Mouse (Mus musculus) cerebellum, postnatal 10 days (tissue): ENCODE results near the gene Prtg.

Experiments
- DNase-seq, 2 experiments: peaks; one replicate each; pipeline ENCODE4 v3.0.0; 2021; ENCODE audit warnings: mixed read lengths in 2 of 2

Gene Prtg

DNA sequence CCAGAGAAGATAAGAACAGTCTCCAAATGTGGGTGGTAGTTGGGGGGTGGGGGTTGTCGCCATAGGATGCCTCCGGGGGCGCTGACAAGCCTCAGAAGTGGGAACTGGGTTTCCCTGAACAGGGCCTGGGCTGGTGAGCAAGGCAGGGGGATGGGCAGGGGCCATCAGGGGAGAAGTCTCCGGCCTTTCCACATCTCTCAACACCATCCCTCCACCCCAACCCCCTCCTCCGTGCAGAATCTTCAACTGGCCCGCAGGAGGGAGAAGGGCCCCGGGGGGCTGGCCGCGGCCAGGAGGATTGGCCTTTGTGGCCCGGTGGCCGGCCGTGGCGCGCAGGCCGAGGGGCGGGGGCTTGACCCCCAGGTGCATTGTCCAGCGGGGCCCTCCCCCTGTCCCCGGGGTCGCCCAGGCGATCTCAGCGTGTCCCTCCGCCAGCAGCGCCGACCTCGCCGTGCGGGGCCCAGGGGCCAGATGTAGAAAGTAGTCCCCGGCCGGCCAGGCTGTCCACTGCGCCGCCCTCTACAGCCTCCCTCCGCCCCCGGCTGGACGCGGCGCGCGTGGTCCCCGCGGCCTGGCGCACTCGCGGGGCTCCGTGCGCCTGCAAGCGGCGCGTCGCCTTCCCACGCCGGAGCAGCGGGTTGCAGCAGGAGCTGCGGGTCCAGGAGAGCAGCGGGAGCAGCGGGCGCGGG lies at the start of gene Prtg:
TSS of gene Prtg (plus strand) at position 144 of the 689 bp plus-strand sequence.
- DNase-seq = peak; percentile 74 to 75

DNA sequence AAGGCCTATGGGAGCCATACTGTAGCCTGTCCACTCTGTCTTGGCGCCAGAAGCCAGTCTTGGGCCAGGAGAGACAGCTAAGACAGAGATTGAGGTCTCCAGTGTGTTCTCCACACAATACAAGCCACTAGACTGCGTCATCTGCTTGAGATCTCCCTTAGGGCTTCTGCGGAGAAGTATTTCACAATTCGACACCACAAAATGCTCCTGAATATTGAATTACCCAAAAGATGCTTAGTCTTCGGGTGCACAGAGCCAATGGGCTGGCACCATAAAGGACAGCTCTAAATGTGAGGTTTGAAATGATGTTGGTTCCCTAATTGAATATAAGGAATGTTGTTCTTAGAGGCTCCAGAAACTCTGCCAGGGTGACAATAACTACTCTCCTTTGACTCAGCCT lies 49.5 kb upstream of the Prtg start:
- no peak for DNase-seq

DNA sequence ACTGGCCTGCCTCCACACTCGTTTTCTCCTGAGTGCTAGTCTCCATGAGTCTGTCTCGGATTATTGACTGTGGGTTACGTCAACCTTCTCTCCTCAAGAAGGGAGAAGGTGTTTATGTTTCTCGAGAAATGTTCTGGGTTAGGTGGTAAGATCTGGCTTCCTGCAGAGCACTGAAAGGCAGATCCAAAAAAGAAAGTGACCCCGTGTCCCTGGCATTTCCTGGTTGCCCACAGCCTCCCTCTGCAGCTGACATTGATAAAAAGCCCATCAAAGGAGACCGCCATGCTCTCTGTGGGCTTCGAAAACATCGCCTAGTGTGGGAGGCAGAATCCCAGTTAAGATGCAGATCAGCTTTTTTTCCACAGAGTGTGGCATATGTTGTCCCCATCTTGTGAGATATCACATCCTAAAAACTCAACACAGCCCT lies 48.0 kb upstream of the Prtg start:
- DNase-seq = no peak

- peak; percentile 26 to 30 for DNase-seq
Observed at GRCm38 (mm10) chr9:72763050-72763718, 43.5 kb upstream of the Prtg start.

DNA sequence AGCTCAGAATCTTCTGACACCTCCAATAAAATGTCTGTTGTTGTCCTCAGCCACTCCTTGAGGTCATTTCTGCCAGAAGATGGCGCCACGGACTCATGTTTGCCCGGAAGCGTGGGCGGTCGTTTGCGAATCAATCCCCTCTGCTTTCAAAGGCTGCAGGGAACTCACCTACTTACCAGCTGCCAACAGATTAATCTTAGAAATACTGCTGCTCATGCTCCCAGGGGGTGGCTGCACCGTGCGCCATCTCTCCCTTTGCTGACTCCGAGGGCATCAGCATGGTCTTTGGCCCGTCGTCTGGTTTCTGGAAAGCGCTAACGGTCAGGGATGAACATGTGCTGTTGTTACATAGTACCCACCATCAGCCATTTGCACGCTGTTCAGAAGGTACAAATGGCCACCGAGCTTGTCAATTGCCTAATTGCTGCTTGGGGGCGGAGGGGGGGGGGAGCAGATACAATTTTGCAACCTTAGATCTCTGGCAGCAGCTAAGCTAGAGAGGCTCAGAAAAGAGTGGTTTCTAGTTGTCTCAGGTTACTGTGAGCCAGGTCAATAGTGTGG lies 39.8 kb upstream of the Prtg start:
- peak; percentile 96 to 98 for DNase-seq

GRCm38 (mm10) chr9:72775022-72775421 lies 31.7 kb upstream of the Prtg start:
- DNase-seq = no peak

DNA sequence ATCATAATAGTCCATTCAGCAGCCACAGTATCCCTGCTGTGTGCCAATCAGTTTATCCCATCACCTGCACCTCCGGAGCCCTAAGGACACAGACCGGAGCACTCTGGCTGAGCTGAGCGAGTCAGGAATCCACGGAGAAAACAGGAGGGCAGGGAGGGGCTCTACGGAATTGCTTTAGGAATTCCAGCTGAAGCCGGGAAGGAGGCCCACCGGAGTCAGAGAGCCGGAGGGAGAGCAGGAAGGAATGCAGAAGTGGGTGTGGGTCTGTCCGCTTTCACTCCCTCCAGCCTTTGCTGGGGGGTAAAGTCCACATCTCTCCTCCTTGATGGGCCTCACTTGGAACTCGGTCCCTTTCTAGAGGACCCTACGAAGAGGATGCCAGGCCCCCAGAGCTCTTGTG lies 27.7 kb upstream of the Prtg start:
- no peak for DNase-seq

DNA sequence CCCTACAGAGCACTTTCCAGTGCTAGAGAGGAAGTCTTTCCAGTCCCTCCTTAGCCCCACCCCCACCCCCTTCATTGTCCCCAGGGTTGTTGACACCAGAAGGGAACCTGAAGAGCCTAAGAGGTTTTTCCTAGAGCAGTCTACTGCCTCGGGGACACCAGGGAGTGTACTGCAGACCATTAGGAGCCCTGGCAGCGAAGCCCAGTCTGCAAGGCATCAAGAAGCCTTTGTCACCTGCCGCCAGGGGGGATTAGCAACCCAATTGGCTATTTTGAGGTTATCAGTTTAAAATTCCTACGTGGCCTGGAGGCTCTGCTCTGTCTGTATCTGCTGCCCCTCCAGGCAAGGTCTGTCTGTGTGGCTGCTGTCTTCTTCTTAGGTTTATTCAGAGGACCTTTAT lies 26.9 kb upstream of the Prtg start:
- no peak for DNase-seq

DNA sequence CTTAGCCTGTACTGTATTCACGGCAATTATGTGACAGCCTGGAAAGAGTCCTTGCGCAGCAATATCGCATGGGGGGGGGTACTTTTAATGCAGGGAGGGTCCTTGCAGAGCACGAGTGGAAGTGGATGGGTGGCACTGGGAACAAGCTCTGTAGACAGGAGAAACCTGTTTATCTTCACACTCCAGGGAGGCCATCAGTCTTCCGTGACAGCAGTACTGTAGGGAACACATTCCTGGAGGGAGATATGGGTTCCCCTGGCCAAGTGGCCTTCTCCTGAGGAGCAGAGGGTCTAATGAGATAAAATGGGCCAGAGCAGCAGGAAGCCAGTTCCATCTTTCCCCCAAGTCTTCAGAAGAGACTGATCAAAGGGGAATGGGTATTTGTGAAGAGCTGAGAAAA lies 26.0 kb upstream of the Prtg start:
- DNase-seq = no peak

- DNase-seq = no peak
Observed at GRCm38 (mm10) chr9:72781466-72781865, 25.2 kb upstream of the Prtg start.

- DNase-seq = no peak
Observed at GRCm38 (mm10) chr9:72782121-72782520, 24.6 kb upstream of the Prtg start.

DNA sequence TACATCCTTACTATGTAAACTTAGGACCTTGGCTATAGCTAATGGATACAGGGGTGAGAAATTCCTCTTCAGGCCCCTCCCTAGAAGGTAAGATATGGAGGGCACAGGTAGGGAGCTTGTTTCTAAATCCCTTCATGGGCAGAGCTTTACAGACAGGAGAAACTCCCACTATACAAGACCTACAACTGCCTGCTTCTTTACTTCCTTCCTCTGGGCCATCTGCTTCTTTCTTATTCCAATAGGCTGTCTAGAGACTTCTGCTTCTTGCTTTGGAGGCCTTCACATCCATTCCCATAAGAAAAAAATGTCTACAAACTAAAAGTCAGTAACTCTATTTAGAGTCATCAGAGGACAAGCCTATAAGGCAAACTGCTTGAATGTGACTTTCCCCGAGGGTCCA lies 18.9 kb upstream of the Prtg start:
- no peak for DNase-seq

- no peak for DNase-seq
Observed at GRCm38 (mm10) chr9:72790530-72791212, 16.0 kb upstream of the Prtg start.

DNA sequence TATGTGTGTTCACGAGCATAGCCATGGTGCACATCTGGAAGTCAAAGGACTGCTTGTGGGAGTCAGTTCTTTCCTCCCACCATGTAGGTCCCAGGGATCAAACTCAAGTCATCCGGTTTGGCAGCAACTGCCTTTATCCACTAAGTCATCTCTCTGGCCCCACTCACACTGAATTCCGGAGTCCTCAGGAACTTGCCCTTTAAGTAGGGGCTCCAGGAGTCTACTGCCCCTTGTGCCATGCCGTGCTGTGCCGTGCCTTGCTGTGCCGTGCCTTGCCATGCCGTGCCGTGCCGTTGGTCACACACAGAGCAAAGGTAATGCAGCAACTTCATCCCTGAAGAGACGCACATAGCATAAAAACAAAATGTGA lies 15.5 kb upstream of the Prtg start:
- no peak for DNase-seq

- peak; percentile 48 to 56 for DNase-seq
Observed at GRCm38 (mm10) chr9:72791681-72792080, 15.0 kb upstream of the Prtg start.

- no peak for DNase-seq
Observed at GRCm38 (mm10) chr9:72795243-72795642, 11.4 kb upstream of the Prtg start.

DNA sequence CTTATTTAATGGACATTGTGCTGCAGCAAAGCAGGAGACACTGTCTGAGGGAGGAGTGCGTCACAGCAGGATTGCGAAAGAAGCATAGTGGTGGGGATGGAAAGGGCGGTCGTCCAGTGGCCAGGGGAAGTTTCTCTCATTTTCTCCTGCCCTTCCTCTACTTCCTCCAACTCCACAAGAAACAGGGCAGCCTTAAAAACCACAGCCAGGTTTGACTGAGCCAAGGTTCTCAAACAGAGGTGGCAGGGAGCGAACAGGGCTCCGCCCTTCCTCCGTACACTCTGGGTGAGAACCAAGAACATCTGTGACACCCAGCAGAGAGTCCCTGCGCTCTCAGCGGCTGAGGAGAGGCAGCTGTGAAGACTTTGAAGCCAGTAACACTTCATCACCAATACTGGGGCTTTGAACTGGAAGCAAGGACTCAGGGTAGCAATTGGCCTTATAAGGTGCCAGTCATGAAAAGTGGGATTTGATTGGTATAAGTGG lies 9.5 kb upstream of the Prtg start:
- DNase-seq = no peak

DNA sequence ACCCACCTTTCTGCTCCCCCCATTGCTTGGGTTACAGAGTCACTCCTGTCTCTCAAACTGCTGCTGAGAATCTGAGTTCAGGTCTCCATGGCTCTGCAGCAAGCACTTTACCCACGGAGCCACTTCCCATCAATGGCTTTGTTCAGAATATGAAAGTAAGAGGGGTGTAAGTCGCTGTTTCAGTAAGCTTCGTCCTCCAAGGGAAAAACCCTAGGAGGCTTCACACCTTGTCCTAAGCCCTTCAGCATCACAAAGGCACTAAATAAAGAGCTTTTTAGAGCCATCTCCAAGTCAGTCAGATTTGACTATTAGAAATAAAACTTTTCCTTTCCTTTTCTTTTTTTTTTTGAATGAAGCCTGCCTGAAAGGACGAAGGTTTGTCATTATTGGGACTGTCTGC lies 3.4 kb upstream of the Prtg start:
- no peak for DNase-seq

- no peak for DNase-seq
Observed at GRCm38 (mm10) chr9:72806146-72806545, 528 bp upstream of the Prtg start.

DNA sequence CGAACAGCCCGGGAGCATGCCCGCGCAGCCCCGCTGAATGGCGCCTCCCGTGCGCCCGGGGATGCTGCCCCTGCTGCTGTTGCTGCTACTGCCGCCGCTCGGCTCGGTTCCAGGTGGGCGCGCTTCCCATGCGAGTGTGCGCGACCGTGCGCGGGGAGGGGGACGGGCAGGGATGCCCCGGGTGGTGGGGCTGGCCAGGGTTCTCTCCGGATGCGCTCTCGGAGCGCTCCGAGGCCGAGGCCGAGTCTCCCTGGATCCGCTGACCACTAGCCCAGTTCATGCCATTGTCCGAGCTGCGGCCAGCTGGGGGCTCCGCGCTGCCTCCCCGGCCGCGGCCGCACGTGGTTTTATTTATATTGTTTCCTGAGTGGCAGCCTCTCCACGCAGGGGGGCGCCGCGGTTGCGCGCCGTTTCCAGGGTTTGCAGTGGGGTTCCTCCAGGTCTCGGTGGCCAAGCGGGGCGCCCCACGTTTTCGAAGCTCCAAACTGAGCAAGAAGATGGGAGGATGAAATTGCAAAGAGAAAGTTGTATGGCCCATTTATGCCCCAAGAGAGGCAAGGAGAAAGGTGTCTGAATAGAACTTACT lies 839 bp downstream of the Prtg start:
- peak; percentile 89 to 92 for DNase-seq

GRCm38 (mm10) chr9:72808176-72808575 lies 1.5 kb downstream of the Prtg start:
- peak; percentile 16 to 26 for DNase-seq

DNA sequence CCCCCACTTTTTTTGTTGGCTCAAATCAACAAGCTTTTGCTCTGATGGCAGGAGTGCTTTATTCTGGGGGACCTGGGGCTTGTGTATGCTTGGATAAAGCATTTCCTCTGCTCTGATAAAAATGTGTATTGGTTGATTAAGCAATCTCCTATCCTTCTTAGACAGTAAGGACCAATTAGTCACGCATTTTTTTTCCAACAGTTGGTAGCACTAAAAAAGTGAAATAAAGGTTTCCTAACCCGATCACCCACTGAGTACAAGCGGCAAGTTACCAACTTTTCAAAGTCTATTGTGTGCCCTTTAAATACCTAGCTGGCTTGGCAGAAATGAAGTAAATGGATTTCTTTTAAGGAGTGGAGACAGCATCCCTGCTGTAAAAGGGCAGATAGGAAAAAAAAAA lies 1.9 kb downstream of the Prtg start:
- DNase-seq = no peak

DNA sequence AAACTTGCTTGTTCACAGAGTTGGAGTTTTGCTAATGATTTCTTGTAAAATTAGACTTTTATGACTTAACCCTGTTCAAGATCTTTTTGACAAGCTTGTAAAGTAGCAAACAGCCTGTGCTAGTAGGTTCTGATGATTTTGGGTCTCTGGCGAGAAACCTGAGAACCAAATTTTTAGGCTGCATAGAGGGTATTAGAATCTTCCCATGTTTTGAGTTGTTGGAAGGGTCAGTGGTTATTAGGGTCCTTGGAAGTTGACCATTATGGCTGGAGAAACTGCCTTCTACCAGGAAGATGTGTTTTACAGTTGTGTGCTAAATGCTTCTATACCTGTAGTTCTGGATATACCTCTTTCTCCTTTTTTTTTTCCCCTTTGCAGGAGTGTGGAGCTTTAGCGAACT lies 2.4 kb downstream of the Prtg start:
- no peak for DNase-seq
